Mouse (Mus musculus) MN1 (cell line): ENCODE measurements at regions not wholly inside any gene's neighbourhood (a gene's known extent, or its start where the extent isn't known, plus 50 kb on each side); places are given as distances from the start of the nearest gene placed in this dataset.
"Not testable (repeated sequence)": the region's sequence is repeated elsewhere in the genome, so short reads cannot be mapped to it uniquely, and the experiment has no call there.

Experiments used
- DNase-seq: peaks from one replicate; pipeline ENCODE4 v3.0.0-alpha.2; 2016; ENCODE audit warnings: low spot score

DNA sequence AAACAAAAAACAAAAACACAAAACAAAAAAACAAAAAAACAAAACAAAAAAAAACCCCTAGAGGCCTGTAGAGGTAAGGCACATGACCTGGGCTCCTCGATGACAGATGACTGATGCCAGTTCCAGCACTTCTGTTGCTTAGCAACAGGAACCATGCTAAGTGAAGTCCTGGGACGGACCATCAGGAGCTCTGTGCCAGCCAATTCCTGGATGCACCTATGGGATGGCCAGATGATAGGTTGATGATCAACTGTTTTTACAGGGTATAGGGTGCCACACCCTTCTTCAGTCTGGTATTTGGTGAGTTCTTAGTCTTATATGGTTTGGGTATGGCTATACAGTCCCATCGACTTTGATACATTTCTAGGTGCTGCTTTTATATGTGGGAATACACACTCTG, 209.9 kb downstream of the Med10 start:
- DNase-seq: peak; percentile 30

DNA sequence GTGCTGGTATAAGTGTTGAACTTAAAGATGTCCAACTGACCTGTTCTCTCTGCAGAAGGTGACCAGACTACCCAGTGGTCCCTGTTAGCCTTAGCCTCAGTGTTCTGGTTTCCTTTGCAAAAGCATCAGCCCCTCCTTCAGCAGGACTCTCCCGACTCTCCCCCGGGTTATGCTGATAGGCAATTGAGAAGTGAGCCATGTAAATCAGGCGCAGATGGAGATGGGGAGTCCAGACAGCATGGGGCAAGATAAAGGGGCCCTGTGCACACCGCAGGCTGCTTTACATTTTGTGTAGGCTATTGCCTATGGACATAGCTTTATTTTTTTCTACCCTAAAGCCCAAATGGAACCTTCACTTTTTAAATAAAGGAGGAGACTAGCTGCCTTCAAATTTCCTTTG, 213.0 kb downstream of the Med10 start:
- DNase-seq: no peak

DNA sequence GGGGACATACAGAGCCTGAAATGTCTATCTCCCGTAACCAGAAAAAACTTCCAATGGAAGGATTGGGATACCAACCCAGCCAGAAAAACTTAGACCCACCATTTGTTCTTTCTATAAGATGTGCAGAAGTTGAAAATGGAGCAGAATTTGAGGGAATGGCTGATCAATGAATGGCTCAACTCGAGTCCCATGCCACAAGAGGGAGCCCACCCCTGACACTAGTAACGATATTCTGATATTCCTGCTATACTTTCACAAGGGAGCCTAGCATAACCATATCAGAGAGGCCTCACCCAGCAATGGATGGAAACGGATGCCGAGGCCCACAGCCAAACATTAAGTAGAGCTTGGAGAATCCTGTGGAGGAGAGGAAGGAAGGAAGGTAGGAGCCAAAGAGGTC, 215.3 kb downstream of the Med10 start:
- no peak for DNase-seq

DNA sequence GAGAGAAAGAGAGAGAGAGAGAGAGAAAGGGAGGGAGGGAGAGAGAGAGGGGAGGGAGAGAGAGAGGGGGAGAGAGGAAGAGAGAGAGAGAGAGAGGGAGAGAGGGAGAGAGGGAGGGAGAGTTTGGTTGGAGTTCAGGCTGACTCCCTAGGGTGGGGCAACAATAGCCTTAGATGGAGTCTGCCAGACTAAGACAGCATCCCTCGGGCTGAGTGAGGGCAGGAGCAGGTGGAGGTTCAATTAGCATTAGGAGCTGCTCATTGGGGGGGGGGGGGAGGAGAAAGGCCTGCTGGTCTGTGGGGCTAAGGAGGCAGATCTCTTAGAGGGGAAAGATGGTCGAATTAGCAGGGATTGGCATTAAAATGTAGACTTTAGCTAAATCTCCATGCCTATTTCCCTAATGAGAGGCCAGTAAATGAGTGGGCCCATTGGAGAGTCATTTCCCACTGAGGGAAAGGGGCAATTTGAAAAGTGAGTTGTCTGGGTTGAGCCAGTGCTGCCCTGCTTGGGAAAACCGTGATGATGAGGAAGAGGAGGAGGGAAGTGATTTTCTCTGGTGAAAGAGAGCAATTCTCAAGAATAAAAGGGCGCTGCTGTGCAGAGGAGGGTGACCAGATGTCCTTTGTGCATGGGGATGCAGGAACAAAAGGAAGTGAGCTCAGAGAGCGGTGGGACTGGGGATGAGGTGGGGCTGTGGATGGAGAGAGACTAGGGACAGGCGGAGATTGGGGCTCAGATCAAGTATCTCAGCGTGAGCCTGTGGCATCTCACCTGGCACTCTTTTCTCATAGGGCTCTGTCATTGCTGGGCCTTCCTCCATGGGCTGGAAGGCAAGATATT, 218.0 kb downstream of the Med10 start:
- no peak for DNase-seq

DNA sequence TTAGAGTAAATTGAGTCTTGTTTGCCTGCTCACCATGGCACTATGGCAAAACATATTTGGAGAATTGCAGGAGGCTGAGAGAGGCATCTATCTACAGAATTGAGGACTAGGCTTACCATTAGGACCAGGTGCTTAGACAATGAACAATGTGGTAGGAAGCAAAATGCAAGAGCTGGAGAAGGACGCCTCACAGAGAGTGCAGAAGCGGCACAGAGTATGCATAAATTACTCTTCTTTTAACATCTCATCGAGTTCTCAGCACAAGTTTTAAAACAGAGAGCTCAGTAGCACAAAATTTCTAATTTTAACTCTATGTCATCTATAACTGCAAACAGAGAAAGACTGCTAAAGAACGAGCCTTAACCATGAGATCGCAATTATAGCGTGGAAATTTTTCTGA, 231.1 kb downstream of the Med10 start:
- DNase-seq: no peak

DNA sequence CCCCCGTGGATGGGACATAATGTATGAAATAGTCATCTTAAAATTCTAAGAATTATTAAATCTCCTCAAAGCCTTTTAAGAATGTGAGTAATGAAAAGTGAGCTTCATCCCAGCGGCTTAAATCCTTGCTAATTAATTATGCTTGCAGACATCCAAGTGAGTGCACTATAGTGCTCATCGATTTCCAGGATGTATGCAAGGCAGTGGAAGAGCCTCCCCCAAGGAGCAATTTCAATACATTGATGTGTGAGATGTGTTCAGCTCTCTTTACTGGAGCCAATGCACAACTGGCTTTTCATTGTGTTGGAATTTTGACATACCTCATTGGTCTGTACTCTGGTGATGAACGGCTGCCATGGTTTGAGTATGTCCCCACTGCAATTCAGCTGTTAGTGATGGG, 231.6 kb downstream of the Med10 start:
- DNase-seq: no peak

DNA sequence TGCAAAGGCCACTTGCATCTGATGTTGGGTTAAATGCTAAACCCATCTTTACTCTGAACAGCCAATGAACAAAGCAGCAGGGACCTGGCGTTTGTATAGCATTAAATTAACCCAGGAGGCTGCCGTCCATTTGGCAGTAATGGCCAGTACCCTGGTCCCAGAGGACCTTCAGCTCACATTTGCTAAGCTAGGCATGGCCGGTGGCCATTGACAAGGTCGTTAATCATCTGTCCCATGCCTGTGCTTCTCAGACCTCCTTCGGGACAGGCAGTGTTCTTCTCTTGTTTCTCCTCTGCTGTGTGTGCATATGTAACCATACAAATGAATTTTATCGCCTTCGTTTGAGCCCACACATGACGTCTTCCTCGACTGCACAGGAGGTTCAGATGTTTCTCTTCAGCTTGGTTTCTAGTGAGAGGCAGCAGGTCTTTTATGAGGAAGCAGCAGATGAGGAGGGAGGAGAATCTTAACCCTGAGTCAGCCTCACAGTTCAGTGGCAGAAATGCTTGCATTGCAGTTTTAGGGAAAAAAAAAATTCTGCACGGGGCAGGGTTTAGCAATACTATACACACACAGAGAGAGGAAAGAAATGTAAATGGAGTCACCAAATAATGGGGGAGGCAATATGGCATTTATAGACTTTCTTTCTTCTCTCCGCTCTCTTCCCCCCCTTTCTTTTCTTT, 235.9 kb downstream of the Med10 start:
- peak; percentile 81 for DNase-seq

DNA sequence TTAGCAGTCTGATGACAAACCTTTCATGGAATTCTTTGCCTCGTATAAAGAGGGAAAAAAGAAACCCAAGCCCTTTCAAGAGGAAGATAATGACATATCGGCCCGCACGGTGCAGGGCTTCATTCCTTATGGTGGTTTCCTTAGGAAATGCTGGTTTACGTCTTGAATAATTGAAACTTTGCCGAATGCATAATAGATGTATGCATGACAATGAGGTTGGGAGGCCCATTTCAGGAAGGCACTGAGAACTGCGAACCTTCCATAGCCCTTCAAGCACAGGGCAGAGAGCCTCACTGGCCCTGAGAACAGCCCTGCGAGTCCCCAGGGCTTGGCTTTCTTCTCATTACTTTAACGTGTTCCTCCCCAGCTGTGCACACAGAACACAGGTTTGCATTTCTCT, 255.7 kb downstream of the Med10 start:
- no peak for DNase-seq

DNA sequence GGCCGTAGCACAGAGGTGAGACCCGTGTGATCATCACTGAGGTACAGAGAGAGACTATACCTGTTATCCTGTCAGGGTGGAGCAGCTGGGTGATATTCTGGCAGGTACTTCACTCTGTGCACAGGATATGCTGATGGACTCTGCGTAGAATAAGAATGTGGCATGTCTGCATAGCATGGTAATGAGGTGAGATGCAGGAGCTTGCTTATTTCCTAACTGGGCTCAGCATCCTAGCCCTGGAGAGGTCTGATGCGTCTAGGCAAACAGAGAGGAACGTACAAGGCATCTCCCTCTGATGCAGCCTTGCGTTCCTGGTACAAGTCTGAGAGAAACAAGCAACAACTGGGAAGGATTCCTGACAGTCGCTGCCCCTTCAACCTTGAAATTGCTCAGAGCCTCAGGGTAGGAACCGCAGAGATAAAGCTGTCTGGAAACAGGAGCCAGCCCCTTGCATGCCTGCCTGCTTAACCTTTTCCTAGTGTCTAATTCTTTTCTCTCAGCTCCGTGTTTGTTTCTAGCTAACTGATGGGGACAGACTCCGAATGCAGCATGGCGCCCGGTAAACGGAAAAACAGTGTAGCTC, 259.3 kb downstream of the Med10 start:
- no peak for DNase-seq

DNA sequence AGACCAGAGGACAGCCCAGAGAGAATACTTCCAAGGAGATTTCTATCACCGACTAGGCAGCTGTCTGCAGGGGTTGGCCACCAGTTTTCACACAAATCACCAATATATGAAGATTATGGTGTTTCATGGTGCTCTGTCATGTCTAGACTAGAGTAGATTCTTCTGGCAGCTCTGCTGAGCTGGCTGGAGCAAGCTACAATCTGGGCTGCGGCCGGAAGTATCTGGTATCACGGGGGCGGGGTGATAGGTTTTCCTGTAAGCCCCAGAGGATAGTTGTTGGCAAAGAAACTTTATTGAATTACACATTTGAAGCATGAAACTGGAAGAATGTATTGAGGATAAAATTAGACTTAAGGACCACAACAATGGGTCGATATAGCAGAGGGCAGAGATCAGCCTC, 271.5 kb downstream of the Med10 start:
- DNase-seq: no peak

DNA sequence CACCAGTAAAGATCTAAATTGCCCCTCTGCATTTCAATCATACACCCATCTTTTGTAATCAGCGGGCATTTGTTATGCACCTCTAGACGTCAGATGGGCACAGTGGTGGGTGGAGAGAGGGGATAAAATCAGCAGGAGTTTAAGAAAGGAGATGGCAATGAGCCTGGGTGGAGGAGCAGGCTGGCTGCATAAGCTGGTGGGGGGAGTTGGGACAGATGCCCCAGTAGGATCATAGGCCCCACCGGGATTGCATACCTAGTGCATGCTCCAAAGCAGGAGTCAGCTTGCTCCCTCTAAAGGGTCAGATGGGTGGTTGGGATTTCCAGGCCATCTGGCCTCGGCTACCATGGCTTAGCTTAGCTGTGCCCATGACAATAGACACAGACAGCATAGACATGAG, 273.2 kb downstream of the Med10 start:
- no peak for DNase-seq

DNA sequence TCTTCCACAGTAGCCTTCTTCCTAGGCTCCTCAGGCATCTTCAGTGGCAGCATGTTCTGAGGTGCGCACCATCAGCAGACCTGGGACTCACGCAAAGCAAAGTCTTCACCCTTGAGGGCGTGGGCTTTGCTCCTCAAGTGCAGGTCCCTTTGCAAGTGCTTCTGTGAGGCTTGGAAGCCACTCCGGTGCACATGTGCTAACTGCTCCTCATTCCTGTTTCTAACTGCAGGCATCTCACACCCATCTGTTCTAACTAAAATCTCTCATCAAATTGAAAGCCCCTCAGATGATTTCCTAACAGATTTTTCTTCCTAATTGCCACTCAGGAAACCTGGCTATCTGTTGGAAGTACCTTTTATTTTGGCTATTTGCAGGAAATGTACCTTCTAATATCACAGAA, 278.9 kb downstream of the Med10 start:
- no peak for DNase-seq

DNA sequence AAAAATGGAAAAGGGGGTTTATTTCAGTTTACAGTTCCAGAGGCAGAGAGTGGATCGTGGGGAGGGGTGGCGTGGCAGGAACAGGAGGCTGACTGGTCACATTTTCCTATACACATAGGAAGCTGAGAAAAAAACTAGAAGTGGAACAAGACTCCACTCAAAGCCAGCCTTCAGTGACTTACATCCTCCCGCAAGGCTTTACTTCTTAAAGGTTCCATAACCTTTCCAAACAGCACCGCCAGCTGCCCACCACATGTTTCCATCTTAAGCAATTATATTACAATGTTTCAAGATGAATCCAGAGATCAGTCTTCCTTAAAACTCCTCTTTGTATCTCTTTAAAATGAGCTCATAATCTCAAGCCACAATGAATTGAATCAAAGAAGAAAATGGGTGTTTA, 290.7 kb downstream of the Med10 start:
- DNase-seq: no peak

DNA sequence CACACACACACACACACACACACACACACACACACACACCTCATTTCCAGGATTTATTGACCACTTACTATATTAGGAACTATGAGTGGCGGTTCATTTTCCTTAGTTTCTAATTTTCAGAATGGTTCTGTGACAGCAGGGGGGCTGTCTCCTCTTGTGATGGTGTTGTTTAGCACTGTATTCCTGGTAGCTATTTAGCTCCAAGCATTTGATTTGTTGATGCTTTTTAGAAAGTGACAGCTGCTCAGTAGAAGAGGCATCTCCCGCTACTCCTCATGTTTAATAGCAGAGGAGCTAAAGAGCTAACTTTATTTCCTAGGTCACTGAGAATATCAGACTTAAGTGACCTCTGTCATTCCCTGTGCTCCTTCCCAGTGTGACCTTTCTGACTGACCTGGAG, 291.8 kb downstream of the Med10 start:
- no peak for DNase-seq

DNA sequence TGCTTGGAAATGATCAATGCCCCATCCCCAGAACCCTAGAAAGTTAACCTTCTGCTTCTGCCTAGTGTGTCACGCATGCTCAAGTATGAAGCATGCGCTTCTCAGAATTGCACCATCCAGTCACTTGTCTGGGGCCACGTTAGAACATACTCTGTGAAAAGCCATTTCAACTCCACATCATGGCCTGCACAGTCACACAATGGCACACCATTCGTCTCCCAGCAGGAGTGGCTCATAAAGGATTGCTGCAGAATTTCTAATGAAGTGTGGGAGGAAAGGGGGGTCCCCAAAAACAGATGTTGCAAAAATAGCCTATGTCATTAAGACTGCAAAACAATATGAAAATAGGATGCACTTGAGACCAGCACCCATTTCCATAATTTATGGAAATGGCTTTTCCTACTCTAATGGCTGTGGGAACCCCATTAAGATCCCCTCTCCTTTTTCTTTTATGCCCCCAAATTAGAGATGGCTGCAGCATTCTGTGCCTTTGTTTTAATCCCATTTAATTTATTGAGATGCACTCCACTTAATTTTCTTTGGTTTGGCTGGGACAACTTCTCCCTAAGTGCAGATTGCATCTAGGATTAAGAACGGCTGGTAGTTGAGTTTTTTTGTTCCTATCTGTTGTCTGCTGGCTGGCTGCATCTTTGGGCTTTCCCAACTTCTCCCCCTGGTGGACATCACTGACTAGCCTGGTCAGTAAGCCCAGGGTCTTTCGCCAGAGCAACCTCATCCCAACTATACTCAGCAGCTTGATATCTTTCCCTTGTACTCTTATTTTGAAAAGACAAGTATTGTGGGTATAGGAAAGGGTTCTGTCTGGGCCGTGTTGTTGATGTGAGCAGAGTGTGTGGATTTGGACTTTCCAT, 294.5 kb downstream of the Med10 start:
- DNase-seq: peak; percentile 16

DNA sequence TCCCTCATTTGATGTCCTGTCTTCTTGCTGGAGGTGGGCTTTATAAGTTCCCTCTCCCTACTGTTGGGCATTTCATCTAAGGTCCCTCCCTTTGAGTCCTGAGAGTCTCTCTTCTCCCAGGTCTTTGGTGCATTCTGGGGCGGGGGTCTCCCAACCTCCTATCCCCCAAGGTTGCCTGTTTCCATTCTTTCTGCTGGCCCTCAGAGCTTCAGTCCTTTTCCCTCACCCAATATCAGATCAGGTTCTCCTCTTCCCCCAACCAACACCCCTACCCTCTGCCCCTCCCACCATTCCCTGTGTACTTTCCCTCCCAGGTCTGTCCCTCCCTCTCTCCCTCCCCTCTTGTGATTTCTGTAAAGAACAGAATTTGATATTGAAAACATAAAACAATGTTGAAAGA, 297.9 kb downstream of the Med10 start:
- not testable (repeated sequence) for DNase-seq

DNA sequence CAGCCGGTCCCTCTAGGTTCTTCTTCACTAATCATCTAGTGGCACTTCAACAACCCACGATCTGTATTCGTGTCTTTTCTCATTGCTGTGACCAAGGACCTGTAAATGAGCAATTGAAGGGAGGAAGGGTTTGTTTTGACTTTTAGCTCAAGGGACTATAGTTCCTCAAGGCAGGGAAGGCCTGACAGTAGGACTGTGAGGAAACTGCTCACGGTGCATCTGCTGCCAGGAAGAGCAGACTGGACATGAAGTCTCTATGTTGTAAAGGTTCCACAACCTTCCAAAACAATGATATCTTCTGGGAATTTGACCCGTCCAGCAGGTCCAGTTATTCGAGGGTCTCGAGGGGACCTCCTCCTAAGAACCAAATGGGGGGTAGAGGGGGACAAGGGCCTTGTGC, 300.8 kb downstream of the Med10 start:
- DNase-seq: no peak

DNA sequence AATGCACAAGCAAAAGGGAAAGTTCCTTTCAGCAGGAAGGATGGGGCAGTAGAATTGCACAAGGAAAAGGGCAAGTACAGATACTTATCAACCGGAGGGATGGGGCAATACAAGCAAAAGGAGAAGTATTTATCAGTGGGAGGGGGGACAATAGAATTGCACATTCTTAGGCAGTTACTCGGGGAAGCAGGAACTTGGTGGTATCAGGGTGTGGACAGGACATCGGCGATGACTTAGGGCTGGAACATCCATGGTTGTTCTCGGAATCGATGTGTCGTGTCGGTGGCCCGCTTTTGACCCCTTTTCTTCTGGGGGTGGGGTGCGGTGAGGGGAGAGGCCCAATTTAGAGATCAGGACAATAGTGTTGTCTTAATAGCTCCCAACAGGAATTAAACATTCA, 301.3 kb downstream of the Med10 start:
- DNase-seq: not testable (repeated sequence)

DNA sequence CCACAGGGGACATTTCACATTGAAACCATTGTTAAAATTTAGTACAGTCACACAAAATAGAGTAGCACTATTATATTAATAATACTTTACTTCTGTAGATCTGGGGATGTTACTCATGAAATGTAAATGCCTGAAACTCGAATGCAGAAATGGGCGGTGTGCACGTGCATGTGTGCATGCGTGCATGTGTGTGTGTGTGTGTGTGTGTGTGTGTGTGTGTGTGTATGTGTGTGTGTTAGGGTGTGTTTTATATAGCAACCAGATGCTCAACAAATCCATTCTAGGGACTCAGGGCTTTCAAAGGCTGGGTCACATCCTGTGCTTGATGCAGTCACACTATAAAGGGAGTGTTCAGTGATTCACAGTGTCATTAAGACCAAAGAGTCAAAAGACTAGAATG, 301.7 kb downstream of the Med10 start:
- DNase-seq: no peak

DNA sequence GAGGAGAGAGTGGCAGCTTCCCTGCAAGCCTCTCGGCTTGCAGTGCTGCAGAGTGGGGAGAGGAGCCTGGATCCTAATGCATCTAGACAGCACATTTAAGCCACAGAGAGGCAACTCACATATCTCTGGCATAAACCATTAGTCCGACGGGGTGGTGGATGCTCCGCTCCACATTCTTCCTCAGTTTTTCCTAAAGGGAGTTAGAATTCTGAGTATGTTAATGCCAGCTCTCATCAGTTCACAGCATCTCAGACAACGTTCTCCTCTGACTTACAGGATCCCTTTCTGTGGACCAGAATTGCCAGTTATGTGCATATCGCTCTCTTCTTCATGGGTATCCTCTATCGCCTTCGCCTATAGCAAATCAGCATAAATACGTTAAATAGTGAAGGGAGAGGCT, 313.4 kb downstream of the Med10 start:
- DNase-seq: no peak

DNA sequence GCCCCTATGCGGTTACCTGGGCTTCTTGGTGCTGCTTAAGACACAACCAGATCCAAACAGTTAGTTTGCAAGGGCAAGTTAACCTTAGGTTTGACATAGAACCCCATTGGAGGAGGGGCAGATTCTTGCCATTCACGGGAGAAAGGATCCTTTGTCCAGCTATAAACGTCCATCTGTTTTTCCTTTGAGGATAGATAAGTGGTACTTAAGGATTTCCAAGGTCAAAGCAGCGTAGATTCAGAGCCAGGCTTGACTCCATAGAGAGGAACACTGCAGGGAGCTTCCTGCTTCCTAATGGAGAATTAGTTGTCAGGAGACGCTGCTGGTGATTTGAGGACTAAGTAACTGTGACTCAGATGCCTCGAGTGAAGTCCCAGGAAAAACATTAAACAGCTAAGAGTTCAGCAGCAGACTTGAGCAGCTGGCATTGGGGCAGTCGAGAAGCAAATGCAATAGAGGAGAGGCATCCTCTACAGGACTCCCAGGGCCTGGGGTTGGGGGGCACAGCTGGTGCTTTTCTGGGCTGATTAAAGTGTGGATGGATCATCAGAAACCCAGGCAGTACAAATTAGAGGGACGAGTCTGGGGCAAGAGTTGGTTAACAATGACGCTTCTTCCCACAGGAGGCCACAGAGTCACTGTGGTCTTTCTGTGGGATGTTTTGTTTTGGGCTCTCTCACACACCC, 322.8 kb downstream of the Med10 start:
- no peak for DNase-seq

DNA sequence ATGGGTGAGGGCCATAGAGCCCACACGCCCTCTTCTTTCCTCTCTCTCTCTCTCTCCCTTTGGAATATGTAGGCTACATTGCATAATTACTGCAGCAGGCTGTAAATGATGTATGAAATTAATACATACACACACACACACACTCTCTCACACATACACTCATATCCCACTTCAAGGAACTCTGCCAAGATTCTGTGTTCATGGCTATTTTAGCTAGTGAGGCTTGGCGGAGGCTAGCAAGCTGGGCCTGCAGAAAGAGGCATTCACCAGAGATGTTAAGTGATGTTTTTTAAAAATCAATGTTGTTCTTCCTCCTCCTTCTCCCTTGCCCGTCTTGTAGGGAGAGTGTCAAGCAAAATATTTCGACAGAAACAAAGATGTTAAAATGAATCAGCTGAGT, 325.1 kb downstream of the Med10 start:
- no peak for DNase-seq
